Mouse (Mus musculus): ENCODE results near the gene Rreb1. TPM values are rescaled to one million over a fixed set of nuclear protein-coding genes. Genes with fewer than 3 reads are reported as not detected.

Rreb1 gene
- polyA plus RNA-seq, 1 experiment from 2014 or later, result 11.0 TPM

DNA sequence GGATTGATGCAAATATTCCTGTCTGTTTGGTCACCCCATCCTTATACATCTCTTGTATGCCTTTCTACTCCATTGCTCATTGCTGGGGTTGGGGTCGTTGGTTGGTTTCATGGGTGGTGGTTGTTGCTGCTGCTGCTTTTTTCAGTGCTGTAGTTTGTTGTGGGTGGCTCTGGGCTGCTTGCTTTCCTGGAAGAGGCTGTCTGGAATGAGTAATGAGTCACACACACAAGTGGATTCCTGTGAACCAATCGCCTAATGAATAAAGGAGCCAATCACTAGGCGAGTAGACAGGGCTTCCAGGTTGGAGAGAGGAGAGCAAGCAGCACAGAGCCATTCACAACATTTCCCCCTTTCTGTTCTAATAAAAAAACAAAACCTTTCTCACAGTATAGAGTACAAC, 158.2 kb downstream of the Rreb1 start:
- Histone ChIP-seq H3K9me3 (no peaks in the 10 kb centered on the region), H3K4me3 (no peak overlapping the region), H3K9ac (no peak overlapping the region), H3K4me1 (peaks cover 27% of the 10 kb centered on the region), H3K27ac (replicated peaks) (no peak overlapping the region), H3K4me2 (no peak overlapping the region), H3K27me3 (replicated peaks) (no peaks in the 10 kb centered on the region), H3K36me3 (peaks cover 77% of the 10 kb centered on the region)
- ATAC-seq (ENCODE audit: extremely low read depth, insufficient number of reproducible peaks, low FRiP score, low TSS enrichment), result no peak
- WGBS, result 81% methylated on average over 3 of the region's 3 CpGs

DNA sequence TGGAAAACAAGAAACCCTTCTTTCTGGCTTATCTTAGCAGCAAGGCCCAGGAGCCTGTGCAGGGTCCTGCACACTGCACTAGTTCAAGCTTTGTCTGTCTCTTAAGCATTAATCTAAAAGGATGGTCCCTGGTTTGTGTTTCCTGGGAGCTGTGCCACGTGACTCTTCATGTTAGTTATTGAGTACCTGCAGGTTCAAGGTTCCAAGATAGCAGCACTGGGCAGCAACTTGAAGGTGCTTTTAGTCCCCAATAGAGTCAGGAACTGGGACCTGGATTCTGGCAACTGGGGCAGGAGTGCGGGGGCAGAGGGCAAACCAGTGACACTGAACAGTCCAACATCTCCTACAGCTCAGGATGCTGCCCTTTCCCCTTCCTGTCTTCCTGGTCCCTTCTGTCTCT, 162.0 kb downstream of the Rreb1 start:
- Histone ChIP-seq H3K9me3 (no peaks in the 10 kb centered on the region), H3K36me3 (peaks cover 57% of the 10 kb centered on the region), H3K9ac (no peak overlapping the region), H3K27me3 (replicated peaks) (no peaks in the 10 kb centered on the region), H3K4me3 (no peak overlapping the region), H3K27ac (replicated peaks) (no peak overlapping the region), H3K4me2 (no peak overlapping the region), H3K4me1 (peaks cover 29% of the 10 kb centered on the region)
- ATAC-seq (ENCODE audit: extremely low read depth, insufficient number of reproducible peaks, low FRiP score, low TSS enrichment), result no peak
- 75% methylated on average over 2 of the region's 2 CpGs for WGBS

DNA sequence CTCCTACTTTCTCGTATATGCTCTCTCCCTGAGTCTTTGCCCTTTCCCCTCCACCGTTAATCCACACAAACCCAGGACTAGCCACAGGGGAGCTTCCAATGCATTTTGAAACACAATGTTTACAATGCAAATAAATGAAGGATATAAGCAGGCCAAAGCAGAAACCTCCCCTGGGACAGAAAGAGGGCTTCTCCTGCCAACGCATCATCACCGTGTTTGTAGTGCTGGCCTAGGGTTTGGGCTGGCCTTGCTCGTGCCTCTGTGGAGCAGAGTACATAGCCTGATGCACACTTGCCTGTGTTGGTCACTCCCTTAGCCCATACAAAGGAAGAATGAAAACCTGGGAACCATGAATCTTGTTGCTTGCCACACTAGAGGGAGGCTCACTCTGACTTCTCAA, 162.4 kb downstream of the Rreb1 start:
- H3K36me3 ChIP-seq, result peaks cover 52% of the 10 kb centered on the region
- no peak overlapping the region for H3K9ac ChIP-seq
- H3K27ac ChIP-seq (replicated peaks), result no peak overlapping the region
- H3K4me2 ChIP-seq, result no peak overlapping the region
- no peak overlapping the region for H3K4me3 ChIP-seq
- no peaks in the 10 kb centered on the region for H3K9me3 ChIP-seq
- 71% methylated on average over 5 of the region's 5 CpGs for WGBS
- peaks cover 30% of the 10 kb centered on the region for H3K4me1 ChIP-seq
- no peaks in the 10 kb centered on the region for H3K27me3 ChIP-seq (replicated peaks)
- no peak for ATAC-seq (ENCODE audit: extremely low read depth, insufficient number of reproducible peaks, low FRiP score, low TSS enrichment)

DNA sequence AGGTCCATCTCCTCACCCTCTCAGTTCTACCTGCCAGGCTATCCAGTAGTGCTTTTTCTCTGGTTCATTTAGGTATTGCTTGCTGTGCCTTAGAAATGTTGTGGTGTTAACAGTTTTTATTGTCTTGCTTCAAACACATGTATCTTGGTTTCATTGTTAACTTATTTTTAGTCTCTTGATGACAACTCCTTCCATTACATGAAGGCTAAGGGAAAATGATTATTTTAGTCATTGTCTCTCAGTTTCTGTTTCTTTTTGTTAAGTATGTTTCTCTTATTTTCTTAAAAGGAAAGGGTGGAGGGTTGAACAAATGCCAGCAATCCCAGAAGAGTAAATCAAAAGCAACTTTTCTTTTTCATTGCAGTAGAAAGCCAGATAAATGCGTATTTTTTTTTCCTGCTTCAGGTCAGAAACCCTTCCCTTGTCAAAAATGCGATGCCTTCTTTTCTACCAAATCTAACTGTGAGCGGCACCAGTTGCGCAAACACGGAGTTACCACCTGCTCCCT, 163.0 kb downstream of the Rreb1 start:
- Histone ChIP-seq H3K4me2 (no peak overlapping the region), H3K9me3 (no peaks in the 10 kb centered on the region), H3K4me3 (no peak overlapping the region), H3K9ac (no peak overlapping the region), H3K4me1 (peaks cover 35% of the 10 kb centered on the region), H3K27ac (replicated peaks) (no peak overlapping the region), H3K36me3 (peaks cover 46% of the 10 kb centered on the region), H3K27me3 (replicated peaks) (no peaks in the 10 kb centered on the region)
- 86% methylated on average over 5 of the region's 5 CpGs for WGBS
- no peak for ATAC-seq (ENCODE audit: extremely low read depth, insufficient number of reproducible peaks, low FRiP score, low TSS enrichment)

DNA sequence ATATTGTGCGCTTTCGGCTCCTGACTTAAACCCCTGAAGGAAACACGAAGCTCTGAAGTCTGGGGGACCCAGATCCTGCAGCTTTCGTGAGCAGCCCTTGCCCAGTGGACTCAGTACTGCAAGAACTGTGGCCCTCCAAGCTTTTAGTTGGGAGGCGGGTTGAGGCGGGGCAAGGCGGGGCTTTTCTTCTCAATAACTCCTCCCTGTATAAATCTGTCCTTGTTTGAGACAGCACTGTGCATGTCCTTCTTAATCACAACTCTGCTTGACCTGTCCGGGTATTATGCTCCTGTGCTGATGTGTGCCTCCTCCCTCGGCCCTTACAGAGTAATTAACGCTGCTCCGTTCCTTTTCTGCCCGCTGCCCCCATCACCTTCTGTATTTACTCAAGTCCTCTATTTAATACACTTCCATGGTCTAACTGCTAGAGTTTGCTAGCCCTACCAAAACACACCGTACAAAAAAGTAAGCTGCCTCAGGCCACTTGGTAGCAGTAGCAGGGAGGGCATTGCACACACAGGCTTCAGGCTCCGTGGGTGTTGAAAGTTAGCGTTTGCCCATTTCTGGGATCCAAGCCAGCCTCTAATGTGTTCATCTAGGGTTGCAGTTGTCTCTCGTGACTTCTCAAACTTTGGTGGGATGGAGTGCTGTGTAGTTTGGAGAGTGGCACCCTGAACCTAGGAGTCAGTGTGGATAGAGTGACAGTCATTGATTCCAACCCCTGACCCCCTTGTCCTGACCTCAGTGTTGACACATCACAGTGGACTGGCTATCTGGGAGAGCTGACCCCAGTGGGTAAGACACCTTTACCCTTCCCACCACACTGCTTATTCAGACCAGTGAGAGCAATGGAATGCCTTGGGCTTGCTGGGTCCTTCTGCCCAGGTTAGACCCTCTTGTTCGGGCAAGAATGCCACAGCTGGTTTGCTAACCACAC, 164.0 kb downstream of the Rreb1 start:
- no peak for ATAC-seq (ENCODE audit: extremely low read depth, insufficient number of reproducible peaks, low FRiP score, low TSS enrichment)
- H3K4me2 ChIP-seq, result no peak overlapping the region
- H3K27ac ChIP-seq (replicated peaks), result no peak overlapping the region
- no peak overlapping the region; the same call in 1 of the 2 replicates for H3K9ac ChIP-seq
- H3K4me3 ChIP-seq, result no peak overlapping the region
- no peaks in the 10 kb centered on the region for H3K27me3 ChIP-seq (replicated peaks)
- 72% methylated on average over 17 of the region's 17 CpGs for WGBS
- peaks cover 45% of the 10 kb centered on the region for H3K4me1 ChIP-seq
- H3K36me3 ChIP-seq, result peaks cover 40% of the 10 kb centered on the region
- H3K9me3 ChIP-seq, result no peaks in the 10 kb centered on the region

DNA sequence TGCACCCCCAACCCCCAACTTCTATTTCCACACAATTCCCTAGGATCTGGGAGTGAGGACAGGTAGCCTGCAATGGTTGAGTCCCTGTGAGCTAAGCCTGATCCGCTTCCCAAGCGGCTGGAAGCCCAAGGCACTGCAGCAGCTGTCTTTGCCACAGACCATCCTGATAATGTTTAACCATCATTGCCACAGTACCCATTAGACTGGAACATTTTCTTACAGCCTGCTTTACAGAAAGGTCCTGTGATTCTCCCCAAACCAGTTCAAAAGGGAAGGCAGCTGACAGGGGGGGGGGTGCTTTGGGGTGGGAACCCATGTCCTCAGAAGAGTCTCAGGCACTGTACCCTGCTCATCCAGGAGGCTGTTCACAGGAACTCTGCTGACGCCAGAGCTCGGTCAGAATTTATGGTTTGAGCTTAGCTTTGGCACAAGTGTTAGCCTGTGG, 164.7 kb downstream of the Rreb1 start:
- no peaks in the 10 kb centered on the region for H3K27me3 ChIP-seq (replicated peaks)
- H3K4me3 ChIP-seq, result no peak overlapping the region
- ATAC-seq (ENCODE audit: extremely low read depth, insufficient number of reproducible peaks, low FRiP score, low TSS enrichment), result no peak
- H3K9me3 ChIP-seq, result no peaks in the 10 kb centered on the region
- no peak overlapping the region for H3K9ac ChIP-seq
- H3K4me1 ChIP-seq, result peaks cover 45% of the 10 kb centered on the region
- WGBS, result 76% methylated on average over 4 of the region's 4 CpGs
- H3K4me2 ChIP-seq, result no peak overlapping the region
- H3K27ac ChIP-seq (replicated peaks), result no peak overlapping the region
- peaks cover 44% of the 10 kb centered on the region for H3K36me3 ChIP-seq

DNA sequence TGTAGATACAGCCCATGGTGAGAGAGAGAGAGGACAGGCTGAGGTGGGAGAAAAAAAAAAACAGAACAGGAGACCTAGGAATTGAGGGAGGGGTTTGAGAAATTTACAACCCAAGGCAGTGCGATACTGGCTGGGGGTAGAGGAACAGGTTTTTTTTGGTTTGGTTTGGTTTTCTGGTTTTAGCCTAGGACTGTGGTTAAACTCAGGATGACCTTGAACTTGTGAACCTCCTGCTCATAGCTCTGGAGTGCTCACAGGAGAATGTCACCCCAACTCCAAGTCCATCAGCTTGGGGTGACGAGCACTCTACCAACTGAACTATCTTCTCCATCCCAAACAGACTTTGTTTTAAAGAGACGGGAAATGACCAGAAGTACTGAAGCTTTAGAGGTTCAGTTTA, 165.3 kb downstream of the Rreb1 start:
- H3K4me2 ChIP-seq, result no peak overlapping the region
- peaks cover 45% of the 10 kb centered on the region for H3K4me1 ChIP-seq
- WGBS, result 83% methylated on average over 3 of the region's 3 CpGs
- no peaks in the 10 kb centered on the region for H3K27me3 ChIP-seq (replicated peaks)
- ATAC-seq (ENCODE audit: extremely low read depth, insufficient number of reproducible peaks, low FRiP score, low TSS enrichment), result no peak; the same call in 1 of the 2 replicates
- H3K9ac ChIP-seq, result no peak overlapping the region
- H3K4me3 ChIP-seq, result no peak overlapping the region
- no peak overlapping the region for H3K27ac ChIP-seq (replicated peaks)
- H3K9me3 ChIP-seq, result no peaks in the 10 kb centered on the region
- peaks cover 44% of the 10 kb centered on the region for H3K36me3 ChIP-seq

DNA sequence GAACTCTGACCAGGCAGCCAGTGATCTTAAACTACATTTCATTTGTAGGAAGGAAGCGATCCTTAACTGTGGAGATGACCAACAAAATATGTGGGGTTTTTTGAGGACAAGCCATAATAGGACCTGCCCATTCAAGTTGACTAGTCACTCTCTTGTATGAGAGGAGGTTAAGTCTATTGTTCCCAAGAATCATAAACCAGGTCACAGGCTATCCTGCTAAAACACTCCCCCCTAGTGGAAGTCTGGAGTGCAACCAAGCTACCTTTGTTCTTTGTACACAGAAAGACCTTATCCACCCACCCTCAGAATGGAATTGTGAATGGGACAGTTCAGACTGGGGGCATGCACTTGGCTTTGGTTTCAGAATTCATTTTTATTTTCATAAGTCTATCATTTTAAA, 166.1 kb downstream of the Rreb1 start:
- no peak overlapping the region for H3K4me3 ChIP-seq

DNA sequence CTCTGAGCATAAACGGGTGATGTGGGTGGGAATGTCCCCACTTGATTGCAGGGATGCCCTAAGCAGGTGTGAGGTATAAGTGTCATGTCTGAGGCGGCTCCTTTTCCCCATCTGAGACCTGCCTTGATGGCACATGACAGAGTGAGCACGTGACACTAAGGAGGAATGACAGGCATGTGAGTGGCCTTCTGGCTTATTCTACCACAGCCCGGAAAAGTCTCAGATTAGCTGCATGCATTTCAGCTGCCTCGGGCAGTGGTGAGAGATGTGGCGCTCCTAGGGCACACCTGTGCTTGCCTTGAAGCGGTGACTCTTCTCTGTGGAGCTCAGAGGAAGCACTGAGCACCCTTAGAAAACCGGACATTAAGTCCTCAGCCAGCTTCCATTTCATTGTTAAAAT, 167.2 kb downstream of the Rreb1 start:
- Histone ChIP-seq H3K27me3 (replicated peaks) (no peaks in the 10 kb centered on the region), H3K36me3 (peaks cover 52% of the 10 kb centered on the region), H3K4me3 (no peak overlapping the region), H3K27ac (replicated peaks) (peak overlapping the region; percentile 28; the same call in 1 of the 2 replicates), H3K9me3 (no peaks in the 10 kb centered on the region), H3K4me2 (no peak overlapping the region), H3K4me1 (peaks cover 45% of the 10 kb centered on the region), H3K9ac (no peak overlapping the region)
- ATAC-seq (ENCODE audit: extremely low read depth, insufficient number of reproducible peaks, low FRiP score, low TSS enrichment), result no peak; the same call in 1 of the 2 replicates
- 48% methylated on average over 8 of the region's 8 CpGs for WGBS

More for the DNA sequence above, 166.1 kb downstream of the Rreb1 start:
- ATAC-seq (ENCODE audit: extremely low read depth, insufficient number of reproducible peaks, low FRiP score, low TSS enrichment), result no peak
- Histone ChIP-seq H3K36me3 (peaks cover 44% of the 10 kb centered on the region), H3K9ac (no peak overlapping the region), H3K27me3 (replicated peaks) (no peaks in the 10 kb centered on the region), H3K4me1 (peaks cover 45% of the 10 kb centered on the region), H3K27ac (replicated peaks) (no peak overlapping the region), H3K9me3 (no peaks in the 10 kb centered on the region), H3K4me2 (no peak overlapping the region)
- 78% methylated on average over 1 of the region's 1 CpGs for WGBS

DNA sequence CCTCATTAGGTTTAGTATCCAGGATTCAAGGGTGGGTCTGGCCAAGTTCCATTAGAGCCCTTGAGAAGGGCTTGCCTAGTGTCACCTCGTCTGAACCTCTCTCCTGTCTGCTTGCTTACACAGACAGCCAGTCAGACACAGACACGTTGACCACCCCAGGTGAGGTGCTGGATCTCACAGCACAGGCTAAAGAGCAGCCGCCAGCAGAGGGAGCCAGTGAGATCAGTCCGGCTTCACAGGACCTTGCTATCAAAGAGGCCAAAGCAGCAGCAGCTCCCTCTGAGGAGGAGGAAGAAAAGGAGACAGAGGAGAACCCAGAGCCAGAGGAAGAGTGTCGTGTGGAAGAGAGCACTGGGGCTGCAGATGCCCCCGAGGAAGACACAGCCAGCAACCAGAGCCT, 168.5 kb downstream of the Rreb1 start:
- no peaks in the 10 kb centered on the region for H3K27me3 ChIP-seq (replicated peaks)
- no peak overlapping the region for H3K4me3 ChIP-seq
- 25% methylated on average over 6 of the region's 6 CpGs for WGBS
- H3K9me3 ChIP-seq, result no peaks in the 10 kb centered on the region
- no peak for ATAC-seq (ENCODE audit: extremely low read depth, insufficient number of reproducible peaks, low FRiP score, low TSS enrichment)
- H3K36me3 ChIP-seq, result peaks cover 56% of the 10 kb centered on the region
- H3K4me2 ChIP-seq, result no peak overlapping the region
- H3K4me1 ChIP-seq, result peaks cover 37% of the 10 kb centered on the region
- H3K27ac ChIP-seq (replicated peaks), result no peak overlapping the region
- no peak overlapping the region for H3K9ac ChIP-seq

DNA sequence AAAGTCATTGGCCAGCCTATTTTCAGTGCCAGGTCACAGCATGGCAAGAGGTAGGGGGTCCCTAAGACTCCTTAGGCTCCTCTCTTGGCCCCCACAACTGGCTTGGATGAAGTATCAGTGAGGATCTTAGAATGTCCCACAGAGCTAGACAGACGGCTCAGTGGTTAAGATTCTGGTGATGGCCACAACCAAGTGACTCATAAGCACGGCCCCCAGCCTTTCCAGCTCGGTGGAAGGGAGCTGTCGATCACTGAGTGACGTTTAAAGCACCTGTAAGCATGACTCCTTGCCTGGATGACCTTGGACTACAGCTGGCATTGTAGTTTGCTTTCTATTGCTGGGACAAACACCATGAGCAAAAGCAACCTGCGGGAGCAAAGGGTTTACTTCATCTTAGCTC, 174.8 kb downstream of the Rreb1 start:
- ATAC-seq (ENCODE audit: extremely low read depth, insufficient number of reproducible peaks, low FRiP score, low TSS enrichment), result no peak
- Histone ChIP-seq H3K4me3 (no peak overlapping the region), H3K27ac (replicated peaks) (no peak overlapping the region), H3K9me3 (no peaks in the 10 kb centered on the region), H3K9ac (no peak overlapping the region), H3K4me1 (no peaks in the 10 kb centered on the region), H3K27me3 (replicated peaks) (no peaks in the 10 kb centered on the region), H3K36me3 (peaks cover 50% of the 10 kb centered on the region), H3K4me2 (no peak overlapping the region)
- 69% methylated on average over 6 of the region's 6 CpGs for WGBS

DNA sequence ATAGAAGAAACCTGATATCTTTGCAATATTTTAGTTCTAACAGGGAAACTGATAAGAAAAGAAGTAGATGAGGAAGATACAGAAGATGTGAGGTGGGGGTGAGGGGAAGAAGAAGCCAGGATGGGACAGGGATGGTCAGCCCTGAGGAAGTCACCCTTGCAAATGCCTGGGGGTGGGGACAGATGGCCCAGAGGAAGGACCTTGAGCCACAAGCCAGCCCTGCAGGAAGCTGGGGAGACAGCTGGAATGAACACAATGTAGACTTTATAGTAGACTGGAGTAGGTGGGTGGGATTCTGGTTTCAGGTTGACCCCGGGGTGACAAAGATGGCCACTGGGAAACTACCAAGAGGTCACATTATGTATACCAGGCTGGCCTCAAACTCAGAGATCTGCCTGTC, 176.1 kb downstream of the Rreb1 start:
- H3K4me1 ChIP-seq, result no peaks in the 10 kb centered on the region
- no peaks in the 10 kb centered on the region for H3K27me3 ChIP-seq (replicated peaks)
- H3K36me3 ChIP-seq, result peaks cover 37% of the 10 kb centered on the region
- no peak for ATAC-seq (ENCODE audit: extremely low read depth, insufficient number of reproducible peaks, low FRiP score, low TSS enrichment)
- H3K4me3 ChIP-seq, result no peak overlapping the region
- no peak overlapping the region for H3K4me2 ChIP-seq
- H3K9ac ChIP-seq, result no peak overlapping the region
- 70% methylated on average over 1 of the region's 1 CpGs for WGBS
- peaks cover 6% of the 10 kb centered on the region; the same call in 1 of the 2 replicates for H3K9me3 ChIP-seq
- no peak overlapping the region for H3K27ac ChIP-seq (replicated peaks)

Data from heart, embryonic 13.5 days (tissue).